Mouse (Mus musculus) kidney, postnatal 14 days (tissue): Measurements from ENCODE around the gene Cacna2d2.

ENCODE experiments used
- DNase-seq: peaks from one replicate; pipeline ENCODE4 v3.0.0; 2022; ENCODE audit warnings: mixed read lengths

Cacna2d2 gene

DNA sequence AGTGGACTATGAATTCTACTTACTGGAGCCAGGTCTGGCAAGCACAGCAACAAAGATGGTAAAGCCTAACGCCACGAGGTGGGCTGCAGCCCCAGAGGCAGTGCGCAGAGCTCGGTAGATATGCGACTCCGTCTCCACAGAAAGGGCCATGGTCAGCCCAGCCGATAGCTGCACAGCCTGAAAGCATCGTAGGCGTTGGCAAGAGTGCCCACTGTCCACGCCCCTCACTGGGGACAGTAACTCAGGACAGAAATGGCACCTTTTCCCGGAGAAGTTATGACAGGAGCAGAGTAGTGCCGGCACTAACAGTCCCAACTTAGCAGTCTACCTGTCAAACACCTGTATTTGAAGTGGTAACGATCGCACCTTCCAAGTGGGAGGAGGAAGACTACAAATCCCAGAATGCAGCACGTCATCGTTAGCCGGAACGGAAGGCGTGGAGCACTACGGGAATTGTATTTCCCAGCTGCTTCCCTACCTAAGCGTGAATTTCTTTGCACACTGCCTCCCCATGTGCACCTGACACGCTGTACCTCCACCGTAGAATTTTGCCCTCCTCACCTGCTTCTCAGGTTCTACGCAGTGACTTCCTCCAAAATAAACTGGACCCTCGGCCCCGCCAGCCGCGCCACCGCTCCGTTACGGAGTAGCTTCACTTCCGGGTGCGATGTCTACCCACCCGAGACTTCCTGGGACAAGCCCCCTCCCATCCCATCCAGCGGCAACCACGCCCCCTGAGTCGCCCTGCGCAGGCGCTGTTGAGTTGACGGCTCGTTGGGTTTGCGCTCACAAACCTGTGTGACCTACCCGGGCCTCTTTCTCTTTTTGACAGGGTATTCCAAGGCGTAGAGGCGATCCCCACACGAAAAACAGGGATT, 142.3 kb downstream of the Cacna2d2 start, which contains the start of the genes Cyb561d2 and Nprl2:
Cyb561d2 (minus strand) TSS at position 720 of the 878 bp plus-strand sequence.
Nprl2 (plus strand) TSS at position 753 of the 878 bp plus-strand sequence.
- peak; percentile 96 for DNase-seq

DNA sequence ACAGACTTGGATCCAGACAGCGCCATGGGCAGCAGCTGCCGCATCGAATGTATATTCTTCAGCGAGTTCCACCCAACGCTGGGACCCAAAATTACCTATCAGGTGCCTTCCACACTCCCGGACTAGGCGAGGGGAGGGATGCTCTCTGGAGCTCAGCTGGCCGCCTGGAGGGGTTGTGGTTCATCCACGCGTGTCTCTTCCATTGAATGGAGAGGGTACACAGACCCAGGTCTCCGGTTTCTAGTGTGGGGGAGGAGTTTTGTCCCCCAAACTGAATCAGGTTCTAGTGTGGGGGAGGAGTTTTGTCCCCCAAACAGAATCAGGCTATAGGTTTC, 142.9 kb downstream of the Cacna2d2 start:
- DNase-seq: no peak

DNA sequence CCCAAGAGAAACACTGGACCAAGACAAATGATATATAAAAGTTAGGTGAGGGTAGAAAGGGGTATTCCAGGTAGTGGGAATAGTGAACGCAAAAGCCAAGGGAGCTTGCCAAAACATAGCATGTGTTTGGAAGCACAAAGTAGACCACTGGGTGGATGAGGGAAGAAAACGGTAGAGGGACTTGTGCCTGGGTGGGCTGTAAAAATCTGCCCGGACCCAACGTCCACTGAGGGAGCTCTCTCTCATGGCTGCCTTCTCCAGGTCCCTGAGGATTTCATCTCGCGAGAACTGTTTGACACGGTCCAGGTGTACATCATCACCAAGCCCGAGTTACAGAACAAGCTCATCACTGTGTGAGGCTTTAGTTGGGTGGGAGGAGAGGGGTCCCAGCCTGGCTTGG, 143.3 kb downstream of the Cacna2d2 start:
- DNase-seq: no peak

DNA sequence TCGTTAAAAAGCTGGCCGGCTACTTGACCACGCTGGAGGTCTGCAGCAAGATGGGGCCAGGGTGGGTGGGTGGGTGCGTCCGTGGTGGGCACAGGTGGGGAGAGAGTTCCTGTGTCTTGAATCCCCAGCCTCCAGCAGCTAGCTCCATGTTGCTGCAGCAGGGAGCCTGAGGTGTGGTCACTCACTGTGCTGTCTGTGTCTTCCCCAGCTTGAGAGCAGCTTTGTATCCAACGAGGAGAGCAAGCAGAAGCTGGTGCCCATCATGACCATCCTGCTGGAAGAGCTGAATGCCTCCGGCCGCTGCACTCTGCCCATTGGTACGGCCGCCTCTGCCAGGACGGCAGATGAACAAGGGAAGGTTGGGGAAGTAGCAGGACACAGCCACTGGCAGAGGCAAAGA, 143.9 kb downstream of the Cacna2d2 start:
- DNase-seq: no peak

DNA sequence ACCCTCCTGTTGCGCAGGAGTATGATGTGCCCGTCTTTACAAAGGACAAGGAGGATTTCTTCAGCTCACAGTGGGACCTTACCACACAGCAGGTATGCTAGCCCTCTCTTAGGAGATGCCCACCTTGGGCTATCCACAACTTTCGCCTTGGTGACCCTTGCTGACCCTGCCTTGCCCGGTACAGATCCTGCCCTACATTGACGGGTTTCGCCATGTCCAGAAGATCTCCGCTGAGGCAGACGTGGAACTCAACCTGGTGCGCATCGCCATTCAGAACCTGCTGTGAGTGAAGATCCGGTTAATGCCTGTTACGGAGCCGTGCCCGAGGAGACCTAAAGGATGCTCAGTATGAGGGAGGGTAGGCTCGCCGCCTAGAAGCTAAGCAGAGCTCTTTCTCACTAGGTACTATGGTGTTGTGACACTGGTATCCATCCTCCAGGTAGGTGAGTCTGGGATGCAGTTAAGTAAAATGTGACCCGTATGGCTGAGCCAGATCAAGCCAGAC, 144.8 kb downstream of the Cacna2d2 start:
- DNase-seq: no peak

DNA sequence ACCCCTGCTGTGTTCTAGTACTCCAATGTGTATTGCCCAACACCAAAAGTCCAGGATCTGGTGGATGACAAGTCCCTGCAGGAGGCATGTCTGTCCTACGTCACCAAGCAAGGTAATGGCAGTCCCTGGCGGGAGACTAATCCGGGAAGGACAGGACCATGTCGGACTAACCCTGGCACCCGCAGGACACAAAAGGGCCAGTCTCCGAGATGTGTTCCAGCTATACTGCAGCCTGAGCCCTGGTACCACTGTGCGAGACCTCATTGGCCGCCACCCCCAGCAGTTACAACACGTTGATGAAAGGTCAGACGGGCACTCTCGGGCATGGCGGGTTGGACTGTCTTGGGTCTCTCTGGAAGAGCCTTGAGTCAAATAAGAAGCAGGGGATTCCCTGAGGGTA, 145.3 kb downstream of the Cacna2d2 start:
- DNase-seq: no peak

DNA sequence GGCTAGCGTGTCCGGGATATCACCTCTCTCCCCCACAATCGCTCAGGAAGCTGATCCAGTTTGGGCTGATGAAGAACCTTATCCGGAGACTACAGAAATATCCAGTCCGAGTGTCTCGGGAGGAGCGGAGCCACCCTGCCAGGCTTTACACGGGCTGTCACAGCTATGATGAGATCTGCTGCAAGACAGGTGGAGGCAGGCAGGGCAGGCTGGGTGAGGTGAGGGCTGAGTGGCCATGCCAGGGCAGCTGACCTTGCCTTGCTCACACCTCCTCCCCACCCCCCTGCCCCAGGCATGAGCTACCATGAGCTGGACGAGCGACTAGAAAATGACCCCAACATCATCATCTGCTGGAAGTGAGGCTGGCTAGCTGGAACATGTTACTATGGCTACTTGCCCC, 145.8 kb downstream of the Cacna2d2 start:
- DNase-seq: no peak

DNA sequence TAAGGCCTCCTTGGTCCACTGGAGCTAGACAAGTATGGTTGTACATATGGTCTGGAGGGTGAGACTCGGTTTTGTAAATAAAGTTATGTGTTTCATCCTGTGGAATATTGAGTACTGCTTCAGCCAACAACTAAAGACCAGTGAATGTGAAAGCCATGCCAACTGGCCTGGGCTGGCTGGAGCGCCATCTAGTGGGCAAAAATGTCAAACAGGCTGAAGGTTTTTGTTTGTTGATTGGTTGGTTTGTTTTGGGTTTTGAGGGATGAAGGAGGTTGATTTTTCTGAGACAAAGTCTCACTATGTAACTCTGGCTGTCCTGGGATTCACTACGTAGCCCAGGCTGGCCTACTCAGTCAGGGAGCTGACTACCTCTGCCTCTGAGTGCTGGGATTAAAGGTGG, 146.2 kb downstream of the Cacna2d2 start:
- peak; percentile 83 for DNase-seq

DNA sequence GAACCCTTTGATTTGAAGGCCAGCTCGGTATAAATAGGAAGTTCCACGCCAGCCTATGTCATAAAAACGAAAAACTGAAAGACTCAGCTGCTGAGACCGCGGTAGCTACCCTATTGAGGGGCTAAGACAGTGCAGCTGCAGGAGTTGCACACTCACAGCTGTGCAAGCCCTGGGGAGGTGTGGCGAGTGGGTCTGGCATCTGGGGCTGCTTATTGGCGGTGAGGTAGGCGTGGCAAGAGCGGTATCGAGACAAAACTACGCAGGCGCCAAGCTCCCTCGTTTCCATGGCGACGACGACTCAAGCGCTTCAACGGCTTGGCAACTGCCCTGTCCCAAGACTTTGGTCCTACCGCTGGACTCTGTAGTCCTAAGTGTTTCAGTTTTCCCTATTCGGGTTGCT, 147.6 kb downstream of the Cacna2d2 start, which contains the start of gene Zmynd10:
Zmynd10 (plus strand) TSS at position 273 of the 400 bp plus-strand sequence.
- DNase-seq: peak; percentile 96

DNA sequence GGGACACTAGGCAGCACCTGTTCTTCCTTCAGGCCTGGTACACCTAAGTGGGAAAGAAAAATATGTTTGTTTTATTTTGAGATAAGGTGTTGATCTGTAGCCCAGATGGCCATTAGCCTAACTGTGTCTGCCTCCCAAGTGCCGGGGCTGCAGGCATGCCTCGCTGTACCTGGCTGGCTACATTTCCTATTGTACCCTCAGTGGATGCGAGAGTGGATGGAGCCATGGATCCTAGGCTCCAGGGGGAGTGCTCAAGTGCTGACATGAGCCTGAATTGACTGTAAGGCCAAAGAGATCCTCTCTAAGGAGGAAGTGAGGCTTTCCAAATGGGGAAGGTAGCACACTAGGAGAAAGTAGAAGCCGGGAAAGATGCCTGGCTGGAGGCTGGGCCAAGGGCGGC, 148.5 kb downstream of the Cacna2d2 start:
- no peak for DNase-seq

DNA sequence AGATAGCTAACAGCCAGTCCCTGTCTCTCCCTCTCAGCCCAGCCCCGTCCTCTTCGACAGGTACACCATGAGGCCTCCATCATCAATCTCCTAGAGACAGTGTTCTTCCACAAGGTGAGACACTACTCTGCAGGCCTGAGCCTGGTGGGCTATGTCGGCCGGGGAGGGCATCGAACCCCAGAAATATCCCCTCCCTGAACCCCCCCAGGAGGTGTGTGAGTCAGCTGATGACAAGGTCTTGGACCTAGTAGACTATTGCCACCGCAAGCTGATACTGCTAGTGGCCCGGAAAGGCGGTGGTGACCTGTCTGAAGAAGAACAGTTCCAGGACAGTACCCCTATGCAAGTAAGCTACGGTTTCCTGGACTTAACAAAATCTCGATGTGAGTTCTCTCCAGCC, 149.4 kb downstream of the Cacna2d2 start:
- no peak for DNase-seq

DNA sequence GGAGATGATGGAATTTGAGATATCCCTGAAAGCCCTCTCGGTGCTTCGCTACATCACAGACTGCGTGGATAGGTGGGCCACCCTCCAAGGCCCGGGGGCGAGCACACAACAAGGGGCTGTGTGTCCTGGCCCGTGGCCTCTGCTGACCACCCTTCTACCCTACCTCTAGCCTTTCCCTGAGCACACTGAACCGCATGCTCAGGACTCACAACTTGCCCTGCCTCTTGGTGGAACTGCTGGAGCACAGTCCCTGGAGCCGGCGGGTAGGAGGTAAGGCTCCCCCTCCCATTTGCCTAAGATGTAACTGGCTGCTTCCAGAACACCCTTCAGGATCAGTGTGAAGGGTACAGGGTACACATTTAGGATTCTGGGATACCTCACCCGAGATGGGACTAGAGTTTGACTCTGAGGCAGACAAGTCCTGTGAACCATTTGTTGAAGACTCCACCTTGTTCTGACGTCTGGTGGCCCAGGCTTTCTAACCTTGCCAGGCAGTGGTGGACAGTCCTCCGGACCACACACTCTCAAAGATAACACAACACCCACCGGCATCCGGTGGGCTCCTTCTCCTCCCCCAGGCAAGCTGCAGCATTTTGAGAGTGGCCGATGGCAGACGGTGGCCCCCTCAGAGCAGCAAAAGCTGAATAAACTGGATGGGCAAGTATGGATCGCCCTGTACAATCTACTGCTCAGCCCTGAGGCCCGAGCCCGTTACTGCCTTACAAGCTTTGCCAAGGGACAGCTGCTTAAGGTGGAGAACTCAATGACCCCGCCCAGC, 150.1 kb downstream of the Cacna2d2 start:
- no peak for DNase-seq

DNA sequence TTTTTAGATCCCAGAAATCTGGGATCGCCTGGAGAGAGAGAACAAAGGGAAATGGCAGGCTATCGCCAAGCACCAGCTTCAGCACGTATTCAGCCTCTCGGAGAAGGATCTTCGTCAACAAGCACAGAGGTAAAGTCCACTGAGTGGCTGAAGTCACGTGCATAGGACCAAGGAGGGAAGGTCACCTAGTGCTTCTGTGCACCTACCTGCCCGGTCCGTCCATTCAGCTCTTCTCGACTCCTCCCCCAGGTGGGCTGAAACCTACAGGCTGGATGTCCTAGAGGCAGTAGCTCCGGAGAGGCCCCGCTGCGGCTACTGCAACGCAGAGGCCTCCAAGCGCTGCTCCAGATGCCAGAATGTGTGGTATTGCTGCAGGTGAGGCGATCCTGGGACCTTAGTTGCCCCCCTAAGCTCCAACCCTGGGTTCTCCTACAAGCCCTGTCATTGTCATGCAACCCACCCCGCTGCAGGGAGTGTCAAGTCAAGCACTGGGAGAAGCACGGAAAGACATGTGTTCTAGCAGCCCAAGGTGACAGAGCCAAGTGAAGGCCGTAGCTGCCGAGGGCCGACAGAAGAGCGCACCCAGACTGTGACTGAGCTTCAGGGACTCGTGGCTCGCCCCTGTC, 151.2 kb downstream of the Cacna2d2 start:
- peak; percentile 84 for DNase-seq

DNA sequence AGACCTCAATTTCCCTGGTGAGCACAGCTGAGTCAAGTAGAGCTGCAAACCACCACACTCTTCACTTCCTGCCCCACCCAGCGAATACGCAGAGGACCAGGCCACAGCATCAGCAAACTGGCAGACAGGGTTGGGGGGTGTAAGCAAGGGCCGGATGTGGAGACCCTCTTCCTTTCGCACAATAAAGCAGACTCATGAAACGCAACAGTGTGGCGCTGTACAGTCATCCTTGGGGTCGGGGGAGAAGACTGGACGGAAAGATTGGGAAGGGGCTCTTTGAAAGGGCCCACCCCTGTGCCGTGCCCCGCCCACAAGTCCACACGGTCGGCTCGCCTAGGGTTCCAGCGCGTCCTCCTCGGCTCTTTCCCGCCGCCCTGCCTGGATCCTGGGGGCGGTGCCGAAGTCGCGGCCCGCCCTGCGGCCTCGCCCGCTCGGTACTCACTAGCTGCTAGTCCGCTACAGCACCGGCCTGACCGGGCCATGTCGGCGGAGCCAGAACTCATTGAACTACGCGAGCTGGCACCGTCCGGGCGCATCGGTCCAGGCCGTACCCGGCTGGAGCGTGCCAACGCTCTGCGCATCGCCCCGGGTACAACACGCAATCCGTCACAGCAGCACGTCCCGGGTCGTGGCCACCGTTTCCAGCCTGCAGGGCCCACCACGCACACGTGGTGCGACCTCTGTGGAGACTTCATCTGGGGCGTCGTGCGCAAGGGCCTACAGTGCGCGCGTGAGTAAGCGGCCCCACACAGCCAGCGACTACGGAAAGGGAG, 151.9 kb downstream of the Cacna2d2 start, which contains the start of gene Rassf1:
Rassf1 (plus strand) TSS at position 439 of the 773 bp plus-strand sequence.
- DNase-seq: peak; percentile 87

DNA sequence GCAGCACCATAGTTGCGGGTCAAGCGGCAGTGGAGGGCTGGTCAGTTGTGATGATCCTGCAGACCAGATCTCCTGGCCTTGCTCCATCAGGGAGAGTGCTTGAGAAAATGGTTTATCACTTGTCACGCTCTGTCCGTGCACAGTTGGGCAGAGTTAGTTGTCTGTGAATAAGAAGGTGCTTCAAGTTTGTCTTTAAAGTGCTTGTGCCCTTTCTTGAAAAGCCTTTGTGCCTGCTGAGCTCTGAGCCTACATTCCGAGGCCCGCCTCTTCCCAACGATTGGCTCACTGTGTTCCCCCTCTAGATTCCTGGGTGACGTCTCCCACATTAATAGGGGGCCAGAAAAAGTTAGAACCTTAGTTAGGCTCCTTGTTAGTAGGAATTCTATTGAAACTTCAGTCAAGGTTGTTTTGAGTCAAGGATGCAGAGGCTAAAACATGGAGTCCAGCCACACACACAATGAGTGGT, 152.5 kb downstream of the Cacna2d2 start:
- DNase-seq: no peak

DNA sequence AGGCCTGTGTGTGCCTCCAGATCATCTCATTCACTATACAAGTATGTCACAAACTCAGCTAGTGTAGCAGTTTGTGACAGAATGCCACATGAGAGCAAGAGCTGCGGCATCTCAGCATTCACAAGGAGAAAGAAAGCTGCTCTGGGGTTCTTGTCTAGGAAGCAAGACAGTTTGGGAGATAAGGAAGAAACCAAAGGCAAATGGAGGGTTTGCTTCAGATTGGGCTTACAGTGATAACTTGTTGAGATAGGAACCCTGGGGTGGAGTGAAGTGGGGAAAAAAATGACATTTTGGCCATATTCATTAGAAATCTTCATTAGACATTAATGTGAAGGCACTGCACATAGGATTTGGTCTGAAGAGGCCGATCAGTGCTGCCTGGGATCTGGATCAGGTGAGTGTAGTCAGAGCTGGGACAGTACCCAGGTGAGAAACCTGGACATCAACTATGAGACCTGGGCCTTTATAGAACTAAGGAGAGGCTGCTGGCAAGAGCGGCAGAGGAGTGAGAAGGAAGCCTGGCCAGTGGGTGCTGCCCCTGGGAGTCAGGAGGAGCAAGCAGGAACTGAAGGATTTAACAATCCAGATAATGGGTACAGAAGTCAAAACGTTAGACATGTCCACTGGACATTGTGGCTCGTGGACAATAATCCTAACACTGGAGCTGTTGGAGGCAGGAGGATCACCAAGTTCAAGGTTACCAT, 153.4 kb downstream of the Cacna2d2 start:
- DNase-seq: no peak

DNA sequence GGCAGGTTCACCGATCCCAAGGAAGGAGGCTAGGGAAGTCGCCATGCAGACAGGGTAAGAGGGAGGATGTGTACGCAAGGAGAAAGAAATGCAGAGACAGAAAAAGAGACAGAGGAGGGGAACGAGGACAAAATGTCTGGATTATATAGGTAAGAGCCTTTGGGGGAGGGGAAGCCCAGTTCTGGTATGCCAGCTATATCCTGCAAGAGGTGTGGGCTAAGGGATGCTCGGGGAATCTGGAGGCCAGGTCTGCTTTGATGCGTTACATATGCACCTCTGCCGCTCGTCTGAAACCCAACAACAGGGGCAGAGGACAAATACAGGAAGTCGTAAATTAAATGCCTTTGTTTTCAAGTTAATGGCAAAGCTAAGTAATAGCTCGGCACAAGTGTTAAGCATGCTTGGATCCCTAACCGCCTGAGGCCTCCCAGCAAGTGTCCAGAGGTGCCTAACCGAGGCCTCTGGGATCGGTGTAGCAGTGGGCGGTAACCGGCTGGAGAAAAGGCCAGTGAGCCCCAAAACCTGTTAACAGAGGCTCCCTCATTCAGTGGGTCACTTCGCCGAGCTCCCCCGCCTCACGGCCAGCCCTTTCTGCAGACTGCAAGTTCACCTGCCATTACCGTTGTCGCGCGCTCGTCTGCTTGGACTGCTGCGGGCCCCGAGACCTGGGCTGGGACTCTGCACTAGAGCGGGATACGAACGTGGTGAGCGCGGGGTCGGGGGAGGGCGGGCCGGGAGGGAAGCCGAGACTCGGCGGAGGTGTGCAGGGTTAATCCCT, 154.3 kb downstream of the Cacna2d2 start:
- no peak for DNase-seq

DNA sequence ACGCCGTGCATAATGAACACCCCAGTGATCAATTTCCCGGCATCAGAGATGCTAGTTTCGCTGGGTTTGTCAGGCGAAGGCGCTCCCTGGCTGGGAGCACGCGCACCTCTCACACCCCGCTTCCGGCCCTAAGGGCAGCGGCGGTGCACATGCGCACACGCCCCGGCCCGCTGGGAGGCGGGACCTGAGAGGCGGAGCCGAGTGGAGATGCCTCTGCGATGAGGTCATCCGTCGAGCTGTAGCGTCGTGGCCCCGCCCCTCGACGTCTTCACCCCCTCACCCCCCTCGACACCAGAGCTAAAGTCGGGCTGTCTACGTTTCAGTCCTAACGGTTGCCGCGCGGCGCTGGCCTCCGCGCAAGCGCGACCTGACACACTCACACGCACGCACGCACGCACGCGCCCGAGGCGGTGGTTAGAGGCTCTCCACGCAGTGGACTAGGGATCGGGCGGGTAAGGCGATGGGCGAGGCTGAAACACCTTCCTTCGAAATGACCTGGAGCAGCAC, 155.0 kb downstream of the Cacna2d2 start:
- DNase-seq: peak; percentile 98

DNA sequence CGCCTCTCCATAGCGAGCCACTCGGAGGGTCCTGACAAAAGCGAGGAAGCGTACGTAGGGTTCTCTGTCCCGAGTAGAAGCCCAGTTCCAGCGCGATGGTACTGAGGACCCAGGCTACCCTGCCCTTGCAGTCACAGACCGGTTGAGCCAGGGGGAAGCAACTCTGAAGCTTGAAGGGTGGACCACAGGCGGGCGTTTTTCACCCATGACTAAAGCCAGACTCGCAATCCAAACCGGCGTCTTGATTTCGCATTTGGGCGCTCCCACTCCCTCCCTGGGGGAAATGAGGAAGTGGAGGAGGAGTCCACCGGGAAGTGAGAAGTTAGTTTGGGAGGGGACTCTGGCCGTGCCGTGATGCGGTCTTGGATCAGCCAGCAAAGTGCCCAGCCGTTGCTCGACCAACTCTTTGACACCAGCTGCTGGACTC, 155.6 kb downstream of the Cacna2d2 start:
- peak; percentile 82 for DNase-seq

DNA sequence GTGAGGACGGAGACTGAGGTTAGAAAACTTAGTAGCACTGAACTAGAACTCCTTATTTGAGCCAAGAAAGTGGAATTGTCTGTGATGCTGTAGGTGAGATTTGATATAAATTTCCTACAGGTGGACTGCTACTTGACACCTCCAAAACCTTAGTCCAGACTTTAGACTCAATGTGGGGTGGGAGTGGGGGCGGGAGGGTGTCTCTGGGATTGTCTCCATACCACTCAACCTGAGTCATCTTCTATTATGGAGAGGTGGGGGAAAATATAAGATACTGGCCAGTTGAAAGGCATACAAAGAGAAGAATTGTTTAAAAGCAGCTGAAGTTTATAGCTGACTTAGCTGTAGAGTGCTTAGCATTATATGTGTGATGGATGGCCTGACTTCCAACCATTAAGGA, 156.3 kb downstream of the Cacna2d2 start:
- no peak for DNase-seq
